Mouse (Mus musculus) gastrocnemius, adult 2 months (tissue): ENCODE measurements around the gene C1qtnf6. TPM values are rescaled to one million over a fixed set of nuclear protein-coding genes. Genes with fewer than 3 reads are reported as not detected.

Experiments
- DNase-seq: peaks from one replicate; pipeline ENCODE4 v3.0.0; 2022
- H3K27ac ChIP-seq: fragments of 200-600 bp; 2 replicates; pipeline ENCODE4 v1.8.1; 2022; ENCODE audit warnings: mild to moderate bottlenecking
- H3K4me3 ChIP-seq: fragments of 200-600 bp; 2 replicates; pipeline ENCODE4 v1.8.1; 2022; ENCODE audit warnings: mild to moderate bottlenecking, moderate library complexity
- CTCF ChIP-seq: fragments of 200-600 bp; IDR thresholded peaks from 2 replicates; pipeline ENCODE4 v1.8.1; 2022; ENCODE audit warnings: antibody characterized with exemption, mild to moderate bottlenecking, moderate library complexity
- intact Hi-C: fragments of 180-260 bp; cut with DNase I; formaldehyde crosslinking; loops from one replicate; pipeline ENCODE4 v1.15.1; 2025
- total RNA-seq, 2 experiments: library from RNA; stranded (reverse); gene quantifications; 2 replicates each; pipeline ENCODE4 v1.2.3; 2021

Gene C1qtnf6
- total RNA-seq, 2 experiments from 2014 or later: 2.7 to 7.6 TPM

GRCm38 (mm10) chr15:78541606-78542005, 10.4 kb upstream of the C1qtnf6 start:
- Histone ChIP-seq H3K4me3 (no peak overlapping the region), H3K27ac (no peak overlapping the region)
- no peak for TF ChIP-seq CTCF
- no peak for DNase-seq
- intact Hi-C loops: no loop called here

GRCm38 (mm10) chr15:78541036-78541435, 9.8 kb upstream of the C1qtnf6 start:
- Histone ChIP-seq H3K27ac (no peak overlapping the region), H3K4me3 (no peak overlapping the region)
- no peak for TF ChIP-seq CTCF
- DNase-seq: no peak
- intact Hi-C loops: no loop called here

- intact Hi-C loops: no loop called here
- no peak for DNase-seq
- no peak for TF ChIP-seq CTCF
- H3K4me3 ChIP-seq: no peak overlapping the region
- H3K27ac ChIP-seq: no peak overlapping the region
Observed at GRCm38 (mm10) chr15:78535723-78536421, 4.7 kb upstream of the C1qtnf6 start.

- H3K27ac ChIP-seq: no peak overlapping the region
- DNase-seq: no peak
- intact Hi-C loops: no loop called here
- H3K4me3 ChIP-seq: no peak overlapping the region
- no peak for TF ChIP-seq CTCF
Observed at GRCm38 (mm10) chr15:78533346-78533835, 2.2 kb upstream of the C1qtnf6 start.

- Histone ChIP-seq H3K27ac (no peak overlapping the region), H3K4me3 (no peak overlapping the region)
- TF ChIP-seq CTCF: no peak
- intact Hi-C loops: loop anchor here (1.0 kb wide), 2 partner anchors 18 to 85 kb away; no protein-coding TSS in a partner anchor
- no peak for DNase-seq
Observed at GRCm38 (mm10) chr15:78532566-78533345, 1.5 kb upstream of the C1qtnf6 start.

- H3K4me3 ChIP-seq: peak overlapping the region; percentile 60
- intact Hi-C loops: loop anchor here (1.0 kb wide), 2 partner anchors 18 to 85 kb away; no protein-coding TSS in a partner anchor
- H3K27ac ChIP-seq: peak overlapping the region; percentile 92
- DNase-seq: peak; percentile 96
- peak; percentile 77 for TF ChIP-seq CTCF
Observed at GRCm38 (mm10) chr15:78531901-78532469, 769 bp upstream of the C1qtnf6 start.

- no peak for TF ChIP-seq CTCF
- Histone ChIP-seq H3K27ac (peak overlapping the region; percentile 92), H3K4me3 (peak overlapping the region; percentile 60)
- intact Hi-C loops: no loop called here
- no peak for DNase-seq
Observed at GRCm38 (mm10) chr15:78531451-78531720, 170 bp upstream of the C1qtnf6 start.

GRCm38 (mm10) chr15:78530141-78530540, 1.1 kb downstream of the C1qtnf6 start:
- no peak for TF ChIP-seq CTCF
- intact Hi-C loops: no loop called here
- DNase-seq: no peak
- peak overlapping the region; percentile 74 for H3K4me3 ChIP-seq
- peak overlapping the region; percentile 92 for H3K27ac ChIP-seq

GRCm38 (mm10) chr15:78529428-78529990, 1.7 kb downstream of the C1qtnf6 start:
- H3K4me3 ChIP-seq: peak overlapping the region; percentile 74
- peak overlapping the region; percentile 92 for H3K27ac ChIP-seq
- peak; percentile 77 for DNase-seq
- no peak for TF ChIP-seq CTCF
- intact Hi-C loops: no loop called here

GRCm38 (mm10) chr15:78528726-78529411, 2.3 kb downstream of the C1qtnf6 start:
- Histone ChIP-seq H3K4me3 (peak overlapping the region; percentile 74), H3K27ac (peak overlapping the region; percentile 92)
- no peak for TF ChIP-seq CTCF
- peak; percentile 42 for DNase-seq
- intact Hi-C loops: no loop called here

- no peak for TF ChIP-seq CTCF
- intact Hi-C loops: no loop called here
- peak overlapping the region; percentile 74 for H3K4me3 ChIP-seq
- H3K27ac ChIP-seq: peak overlapping the region; percentile 92
- DNase-seq: peak; percentile 61
Observed at GRCm38 (mm10) chr15:78527973-78528372, 3.2 kb downstream of the C1qtnf6 start.

- TF ChIP-seq CTCF: no peak
- DNase-seq: no peak
- intact Hi-C loops: no loop called here
- no peak overlapping the region for H3K4me3 ChIP-seq
- H3K27ac ChIP-seq: no peak overlapping the region; the same call in 1 of the 2 replicates
Observed at GRCm38 (mm10) chr15:78524163-78524562, 7.1 kb downstream of the C1qtnf6 start.
